Mouse (Mus musculus) limb, embryonic 10.5 days (tissue): ENCODE results near the gene Dirc2. TPM values are rescaled to one million over a fixed set of nuclear protein-coding genes. Genes with fewer than 3 reads are reported as not detected.

Source experiments
- DNase-seq: peaks from one replicate; pipeline ENCODE4 v3.0.0-alpha.2; 2017; ENCODE audit warnings: low spot score
- H3K27ac ChIP-seq: fragments of 300-500 bp; sonication (generic); 2 replicates; pipeline ENCODE4 v1.5.1; 2016; ENCODE audit warnings: mild to moderate bottlenecking
- H3K27me3 ChIP-seq: fragments of 300-500 bp; sonication (generic); 2 replicates; pipeline ENCODE4 v1.6.1; 2016; ENCODE audit warnings: low read depth, mild to moderate bottlenecking; ENCODE audit not compliant: poor library complexity, severe bottlenecking
- H3K36me3 ChIP-seq: fragments of 300-500 bp; sonication (generic); 2 replicates; pipeline ENCODE4 v1.6.1; 2016; ENCODE audit warnings: mild to moderate bottlenecking, moderate library complexity
- H3K4me1 ChIP-seq: fragments of 300-500 bp; sonication (generic); 2 replicates; pipeline ENCODE4 v1.6.1; 2016
- H3K4me3 ChIP-seq: fragments of 300-500 bp; sonication (generic); 2 replicates; pipeline ENCODE4 v1.5.1; 2016; ENCODE audit warnings: mild to moderate bottlenecking, moderate library complexity
- H3K9me3 ChIP-seq: fragments of 300-500 bp; sonication (generic); replicated peaks from 2 replicates; pipeline ENCODE4 v1.6.1; 2016; ENCODE audit warnings: mild to moderate bottlenecking
- WGBS: fragments of 180-500 bp; shearing (Covaris S2); methylation state at CpG from one replicate; pipeline ENCODE4 v1.1.7; 2016; 5-methylcytosine and 5-hydroxymethylcytosine counted together
- polyA plus RNA-seq: library from polyadenylated mRNA; unstranded; fragments of >200 nt; fragmentation: Nextera tagmentation; extraction: Ambion mirVana; gene quantifications from 2 replicates; pipeline ENCODE4 v1.2.1, GENCODE M21; 2016

The Dirc2 gene
- polyA plus RNA-seq, 1 experiment from 2014 or later = 13.3 TPM

DNA sequence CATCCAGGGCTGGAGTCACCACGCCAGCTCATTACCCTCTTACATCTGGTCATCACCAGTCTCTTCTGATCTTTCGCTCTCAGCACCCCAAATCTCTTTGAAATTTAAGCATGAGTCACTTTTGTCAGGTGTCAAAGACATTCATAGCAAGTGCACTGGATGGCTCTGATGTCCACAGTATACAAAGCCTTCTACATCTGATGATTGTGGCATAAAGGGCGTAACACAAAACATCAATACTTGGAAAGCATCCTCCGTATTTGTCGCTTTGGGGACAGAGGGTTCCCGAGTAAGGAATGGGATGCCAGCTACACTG is 729 bp downstream of the Dirc2 start:
- Histone ChIP-seq H3K9me3 (no peaks in the 10 kb centered on the region), H3K36me3 (peaks cover 9% of the 10 kb centered on the region; the same call in 1 of the 2 replicates), H3K4me3 (peak overlapping the region; percentile 75), H3K27me3 (no peaks in the 10 kb centered on the region), H3K27ac (peak overlapping the region; percentile 93), H3K4me1 (peaks cover 38% of the 10 kb centered on the region)
- DNase-seq = peak; percentile 32
- 25% methylated on average over 6 of the region's 6 CpGs for WGBS

DNA sequence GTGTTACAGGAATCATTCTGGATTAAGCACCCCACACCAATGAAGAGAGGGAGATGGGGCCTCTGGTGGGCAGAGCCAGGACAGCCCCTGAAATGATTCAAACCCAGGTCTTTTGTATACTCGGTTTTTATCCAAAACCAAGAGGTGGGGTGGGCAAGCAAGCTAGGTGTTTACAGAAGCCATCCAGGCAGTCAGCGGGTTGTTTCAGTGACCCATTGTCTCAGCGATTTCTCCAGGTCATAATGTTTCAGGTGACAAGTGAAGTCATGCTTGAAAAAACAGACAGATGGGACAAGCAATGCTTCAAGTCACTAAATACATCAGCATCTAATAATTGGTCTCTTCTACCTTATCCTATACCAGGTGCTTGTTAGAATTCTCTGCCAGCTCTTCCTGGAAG is 2.8 kb downstream of the Dirc2 start:
- H3K36me3 ChIP-seq = no peaks in the 10 kb centered on the region
- 86% methylated on average over 3 of the region's 3 CpGs for WGBS
- H3K4me3 ChIP-seq = no peak overlapping the region
- H3K27me3 ChIP-seq = no peaks in the 10 kb centered on the region
- H3K4me1 ChIP-seq = peaks cover 36% of the 10 kb centered on the region
- no peaks in the 10 kb centered on the region for H3K9me3 ChIP-seq
- no peak overlapping the region for H3K27ac ChIP-seq
- DNase-seq = no peak

- no peak for DNase-seq
- 84% methylated on average over 2 of the region's 2 CpGs for WGBS
- H3K27ac ChIP-seq = no peak overlapping the region
- no peaks in the 10 kb centered on the region for H3K9me3 ChIP-seq
- H3K36me3 ChIP-seq = no peaks in the 10 kb centered on the region
- H3K4me1 ChIP-seq = peaks cover 27% of the 10 kb centered on the region
- no peaks in the 10 kb centered on the region for H3K27me3 ChIP-seq
- no peak overlapping the region for H3K4me3 ChIP-seq
These were observed 3.7 kb downstream of the Dirc2 start for GRCm38 (mm10) chr16:35765449-35765848.

GRCm38 (mm10) chr16:35764941-35765340 is 4.2 kb downstream of the Dirc2 start:
- 91% methylated on average over 1 of the region's 1 CpGs for WGBS
- DNase-seq = no peak

GRCm38 (mm10) chr16:35763590-35764296 is 5.4 kb downstream of the Dirc2 start:
- Histone ChIP-seq H3K27ac (no peak overlapping the region), H3K4me3 (no peak overlapping the region), H3K4me1 (peaks cover 14% of the 10 kb centered on the region), H3K36me3 (no peaks in the 10 kb centered on the region), H3K27me3 (no peaks in the 10 kb centered on the region), H3K9me3 (no peaks in the 10 kb centered on the region)
- 88% methylated on average over 11 of the region's 11 CpGs for whole genome bisulfite sequencing
- no peak for DNase-seq

More at GRCm38 (mm10) chr16:35764941-35765340, 4.2 kb downstream of the Dirc2 start:
- no peak overlapping the region for H3K4me3 ChIP-seq
- no peaks in the 10 kb centered on the region for H3K9me3 ChIP-seq
- H3K27ac ChIP-seq = no peak overlapping the region
- H3K27me3 ChIP-seq = no peaks in the 10 kb centered on the region
- H3K36me3 ChIP-seq = no peaks in the 10 kb centered on the region
- peaks cover 26% of the 10 kb centered on the region for H3K4me1 ChIP-seq

DNA sequence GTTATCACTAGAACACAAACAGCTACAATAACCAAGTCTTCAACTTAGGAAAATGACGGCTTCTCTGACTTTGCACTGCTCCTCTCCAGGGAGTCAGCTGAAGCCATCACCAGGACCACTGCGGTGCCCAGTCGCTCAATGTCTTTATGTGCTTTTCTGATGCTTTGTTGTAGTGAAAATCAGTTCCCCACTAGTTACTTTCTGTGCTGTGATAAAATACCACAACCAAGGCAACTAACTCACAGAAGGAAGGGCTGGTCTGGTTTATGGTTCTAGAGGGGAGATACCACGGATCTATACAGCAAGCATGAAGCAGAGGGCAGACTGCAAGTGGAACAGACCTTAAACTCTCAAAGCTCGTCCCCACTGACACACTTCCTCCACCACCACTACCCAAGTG is 9.8 kb downstream of the Dirc2 start:
- Histone ChIP-seq H3K9me3 (no peaks in the 10 kb centered on the region), H3K4me3 (no peak overlapping the region), H3K27ac (no peak overlapping the region), H3K4me1 (peaks cover 7% of the 10 kb centered on the region; the same call in 1 of the 2 replicates), H3K36me3 (no peaks in the 10 kb centered on the region), H3K27me3 (no peaks in the 10 kb centered on the region)
- no peak for DNase-seq
- 83% methylated on average over 5 of the region's 5 CpGs for WGBS

DNA sequence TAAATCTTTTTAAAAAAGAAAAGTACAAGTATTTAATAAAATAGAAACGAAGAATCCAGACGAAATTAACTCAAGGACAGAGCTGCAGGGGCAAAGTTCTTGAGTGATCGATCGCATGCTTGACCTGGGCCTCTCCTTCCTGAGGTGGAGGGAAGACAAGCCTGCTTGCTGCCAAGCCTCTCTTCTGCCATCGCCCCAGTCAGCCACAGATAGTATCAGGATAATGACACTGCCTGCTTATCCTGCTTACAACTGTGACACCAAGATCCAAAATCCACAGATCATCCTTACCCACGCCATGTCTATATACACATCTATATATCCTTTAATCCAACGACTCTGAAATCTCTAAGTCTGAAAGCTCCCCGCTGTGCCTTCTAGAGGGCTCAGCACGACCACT is 12.5 kb downstream of the Dirc2 start:
- Histone ChIP-seq H3K4me1 (peaks cover 11% of the 10 kb centered on the region; the same call in 1 of the 2 replicates), H3K9me3 (no peaks in the 10 kb centered on the region), H3K36me3 (no peaks in the 10 kb centered on the region), H3K4me3 (no peak overlapping the region), H3K27ac (no peak overlapping the region), H3K27me3 (no peaks in the 10 kb centered on the region)
- WGBS = 93% methylated on average over 9 of the region's 9 CpGs
- DNase-seq = no peak

- Histone ChIP-seq H3K27ac (no peak overlapping the region), H3K9me3 (no peaks in the 10 kb centered on the region), H3K27me3 (no peaks in the 10 kb centered on the region), H3K4me3 (no peak overlapping the region), H3K36me3 (no peaks in the 10 kb centered on the region), H3K4me1 (peaks cover 11% of the 10 kb centered on the region; the same call in 1 of the 2 replicates)
- DNase-seq = no peak
- 88% methylated on average over 6 of the region's 6 CpGs for WGBS
These were observed 13.4 kb downstream of the Dirc2 start for GRCm38 (mm10) chr16:35755502-35756334.

- no peak overlapping the region for H3K4me3 ChIP-seq
These were observed 15.2 kb downstream of the Dirc2 start for GRCm38 (mm10) chr16:35753926-35754325.

GRCm38 (mm10) chr16:35751841-35752240 is 17.3 kb downstream of the Dirc2 start:
- WGBS = 88% methylated on average over 4 of the region's 4 CpGs
- Histone ChIP-seq H3K27ac (no peak overlapping the region), H3K4me3 (no peak overlapping the region), H3K4me1 (peaks cover 11% of the 10 kb centered on the region; the same call in 1 of the 2 replicates), H3K36me3 (no peaks in the 10 kb centered on the region), H3K9me3 (no peaks in the 10 kb centered on the region), H3K27me3 (no peaks in the 10 kb centered on the region)
- DNase-seq = no peak

More at GRCm38 (mm10) chr16:35753926-35754325, 15.2 kb downstream of the Dirc2 start:
- H3K27ac ChIP-seq = no peak overlapping the region
- H3K36me3 ChIP-seq = no peaks in the 10 kb centered on the region
- DNase-seq = no peak
- 96% methylated on average over 5 of the region's 5 CpGs for WGBS
- H3K9me3 ChIP-seq = no peaks in the 10 kb centered on the region
- peaks cover 11% of the 10 kb centered on the region; the same call in 1 of the 2 replicates for H3K4me1 ChIP-seq
- no peaks in the 10 kb centered on the region for H3K27me3 ChIP-seq

GRCm38 (mm10) chr16:35749385-35749784 is 19.8 kb downstream of the Dirc2 start:
- DNase-seq = no peak
- Histone ChIP-seq H3K4me1 (peaks cover 5% of the 10 kb centered on the region; the same call in 1 of the 2 replicates), H3K36me3 (no peaks in the 10 kb centered on the region), H3K27me3 (no peaks in the 10 kb centered on the region), H3K4me3 (no peak overlapping the region), H3K9me3 (no peaks in the 10 kb centered on the region), H3K27ac (no peak overlapping the region)
- 79% methylated on average over 7 of the region's 7 CpGs for WGBS

- Histone ChIP-seq H3K27me3 (no peaks in the 10 kb centered on the region), H3K27ac (no peak overlapping the region), H3K9me3 (no peaks in the 10 kb centered on the region), H3K36me3 (no peaks in the 10 kb centered on the region), H3K4me3 (no peak overlapping the region), H3K4me1 (no peaks in the 10 kb centered on the region)
- DNase-seq = no peak
- 88% methylated on average over 7 of the region's 7 CpGs for WGBS
These were observed 20.9 kb downstream of the Dirc2 start for GRCm38 (mm10) chr16:35748237-35748603.
